Mouse (Mus musculus) limb, embryonic 10.5 days (tissue): Measurements from ENCODE around the gene Armc12. TPM values are rescaled to one million over a fixed set of nuclear protein-coding genes. Genes with fewer than 3 reads are reported as not detected.

Experiments used
- DNase-seq: peaks from one replicate; pipeline ENCODE4 v3.0.0-alpha.2; 2017; ENCODE audit warnings: low spot score
- H3K27ac ChIP-seq: fragments of 300-500 bp; sonication (generic); 2 replicates; pipeline ENCODE4 v1.5.1; 2016; ENCODE audit warnings: mild to moderate bottlenecking
- H3K27me3 ChIP-seq: fragments of 300-500 bp; sonication (generic); 2 replicates; pipeline ENCODE4 v1.6.1; 2016; ENCODE audit warnings: low read depth, mild to moderate bottlenecking; ENCODE audit not compliant: poor library complexity, severe bottlenecking
- H3K36me3 ChIP-seq: fragments of 300-500 bp; sonication (generic); 2 replicates; pipeline ENCODE4 v1.6.1; 2016; ENCODE audit warnings: mild to moderate bottlenecking, moderate library complexity
- H3K4me1 ChIP-seq: fragments of 300-500 bp; sonication (generic); 2 replicates; pipeline ENCODE4 v1.6.1; 2016
- H3K4me3 ChIP-seq: fragments of 300-500 bp; sonication (generic); 2 replicates; pipeline ENCODE4 v1.5.1; 2016; ENCODE audit warnings: mild to moderate bottlenecking, moderate library complexity
- H3K9me3 ChIP-seq: fragments of 300-500 bp; sonication (generic); replicated peaks from 2 replicates; pipeline ENCODE4 v1.6.1; 2016; ENCODE audit warnings: mild to moderate bottlenecking
- WGBS: fragments of 180-500 bp; shearing (Covaris S2); methylation state at CpG from one replicate; pipeline ENCODE4 v1.1.7; 2016; 5-methylcytosine and 5-hydroxymethylcytosine counted together
- polyA plus RNA-seq: library from polyadenylated mRNA; unstranded; fragments of >200 nt; fragmentation: Nextera tagmentation; extraction: Ambion mirVana; gene quantifications from 2 replicates; pipeline ENCODE4 v1.2.1, GENCODE M21; 2016

Gene Armc12
- polyA plus RNA-seq, 1 experiment from 2014 or later, result not detected

DNA sequence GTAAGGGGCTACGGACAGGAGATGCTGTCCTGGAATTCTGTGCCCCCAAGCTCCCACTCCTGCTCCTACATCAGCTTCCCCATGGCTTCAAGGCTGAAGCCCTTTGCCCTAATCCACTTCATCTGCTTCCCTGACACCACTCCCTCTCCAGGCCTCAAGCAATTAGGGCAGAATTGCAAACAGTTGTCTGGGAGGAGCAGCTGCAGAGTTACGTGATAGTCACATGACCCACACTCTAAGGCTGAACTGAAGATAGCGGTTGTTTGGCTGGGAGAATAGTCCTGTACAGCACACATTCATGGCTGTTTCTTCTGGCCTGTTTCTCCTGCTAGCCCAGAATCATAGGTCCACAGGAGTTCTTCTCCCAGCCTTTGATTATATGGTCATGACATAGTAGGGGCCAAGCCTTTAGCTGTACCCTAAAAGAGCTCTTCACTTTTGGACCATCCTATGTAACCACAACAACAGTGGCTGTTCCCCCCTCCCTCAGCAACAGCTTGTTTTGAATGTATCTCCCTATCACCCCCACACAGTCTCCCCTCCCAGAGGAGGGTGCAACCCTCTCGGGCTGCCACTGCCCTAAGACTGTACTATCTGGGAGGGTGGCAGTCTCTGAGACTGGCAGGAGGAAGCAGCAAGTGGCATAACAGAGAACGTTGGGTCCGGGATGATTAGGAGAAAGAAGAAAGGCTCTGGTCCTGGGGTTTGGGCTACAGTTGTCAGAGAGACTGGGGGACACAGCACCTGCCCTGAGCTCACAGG lies 26.2 kb downstream of the Armc12 start:
- H3K27ac ChIP-seq, result peak overlapping the region; percentile 14; the same call in 1 of the 2 replicates
- peaks cover 63% of the 10 kb centered on the region for H3K4me1 ChIP-seq
- WGBS, result 50% methylated on average over 6 of the region's 6 CpGs
- H3K27me3 ChIP-seq, result no peaks in the 10 kb centered on the region
- DNase-seq, result no peak
- H3K9me3 ChIP-seq, result no peaks in the 10 kb centered on the region
- no peak overlapping the region for H3K4me3 ChIP-seq
- no peaks in the 10 kb centered on the region for H3K36me3 ChIP-seq

DNA sequence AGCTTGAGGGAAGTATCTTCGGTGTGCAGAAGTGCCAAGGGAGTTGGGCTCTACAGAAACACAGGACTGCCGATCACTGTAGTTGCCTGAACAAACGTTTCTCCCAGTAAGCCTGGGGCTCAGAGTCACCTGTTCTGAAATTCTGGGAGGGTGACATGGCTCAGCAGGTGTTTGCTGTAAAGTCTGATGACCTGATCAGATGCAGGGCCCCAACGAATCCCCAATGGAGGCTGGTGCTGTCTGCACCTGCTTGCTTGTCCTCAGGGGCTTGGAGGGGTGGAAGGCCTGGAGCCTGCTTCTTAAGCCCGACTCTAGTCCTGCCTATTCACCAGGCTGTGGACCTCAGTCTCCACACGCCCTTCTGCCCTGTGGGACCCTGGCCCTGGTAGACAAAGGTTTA lies 27.2 kb downstream of the Armc12 start:
- H3K36me3 ChIP-seq, result no peaks in the 10 kb centered on the region
- H3K27me3 ChIP-seq, result no peaks in the 10 kb centered on the region
- no peaks in the 10 kb centered on the region for H3K9me3 ChIP-seq
- H3K27ac ChIP-seq, result no peak overlapping the region
- WGBS, result 73% methylated on average over 6 of the region's 6 CpGs
- DNase-seq, result no peak
- peaks cover 65% of the 10 kb centered on the region for H3K4me1 ChIP-seq
- no peak overlapping the region for H3K4me3 ChIP-seq

DNA sequence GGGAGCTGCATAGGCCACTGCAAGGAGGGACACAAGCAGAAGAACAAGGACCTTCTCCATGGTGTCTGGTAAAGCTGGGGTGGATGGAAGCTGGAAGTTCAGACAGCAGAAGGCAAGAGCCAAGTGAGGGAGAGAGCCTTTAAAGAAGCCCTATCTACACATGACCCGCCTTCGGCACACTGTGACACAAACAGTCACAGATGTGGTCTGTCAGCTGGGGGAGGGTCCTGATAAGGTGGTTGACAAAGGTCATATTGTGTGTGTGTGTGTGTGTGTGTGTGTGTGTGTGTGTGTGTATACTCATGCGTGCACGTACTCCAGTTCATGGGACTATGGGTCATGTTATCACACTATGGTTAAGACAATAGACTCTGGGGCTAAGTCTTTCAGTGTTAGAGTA lies 30.0 kb downstream of the Armc12 start, which contains the start of gene Clps:
Clps (minus strand) TSS at position 169 of the 400 bp plus-strand sequence.
- Histone ChIP-seq H3K9me3 (no peaks in the 10 kb centered on the region), H3K27ac (0 out of 2 replicates have a peak within 1 kb of the TSS, but pooled peaks have one; percentile 12), H3K27me3 (no peaks in the 10 kb centered on the region), H3K4me1 (peaks cover 48% of the 10 kb centered on the region), H3K4me3 (no peak within 1 kb of the TSS), H3K36me3 (no peaks in the 10 kb centered on the region)
- DNase-seq, result no peak
- 90% methylated on average over 4 of the region's 4 CpGs for WGBS

DNA sequence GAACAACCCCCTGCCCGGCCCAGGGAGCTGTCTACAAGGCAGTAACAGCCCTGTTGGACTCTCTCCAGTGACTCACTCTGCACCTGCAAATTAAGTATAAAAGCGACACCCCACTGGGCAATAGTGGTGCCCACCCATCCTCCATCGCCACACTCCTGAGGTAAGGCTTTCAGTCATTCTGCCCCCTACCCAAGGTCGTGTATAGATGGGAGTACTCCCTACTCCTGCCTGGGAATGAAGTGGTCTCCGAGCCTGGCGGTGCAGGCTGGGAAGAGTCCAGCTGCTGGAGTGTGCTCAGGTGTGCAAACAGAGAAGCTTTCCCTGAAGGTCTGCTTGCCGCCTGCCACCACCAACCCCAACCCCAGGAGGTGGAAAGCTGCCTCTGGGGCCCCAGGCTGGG lies 31.0 kb downstream of the Armc12 start:
- Histone ChIP-seq H3K27me3 (no peaks in the 10 kb centered on the region), H3K9me3 (no peaks in the 10 kb centered on the region), H3K4me3 (no peak overlapping the region), H3K36me3 (no peaks in the 10 kb centered on the region), H3K4me1 (peaks cover 38% of the 10 kb centered on the region), H3K27ac (0 out of 2 replicates have a peak overlapping the region, but pooled peaks have one; percentile 12)
- WGBS, result 59% methylated on average over 7 of the region's 7 CpGs
- no peak for DNase-seq

DNA sequence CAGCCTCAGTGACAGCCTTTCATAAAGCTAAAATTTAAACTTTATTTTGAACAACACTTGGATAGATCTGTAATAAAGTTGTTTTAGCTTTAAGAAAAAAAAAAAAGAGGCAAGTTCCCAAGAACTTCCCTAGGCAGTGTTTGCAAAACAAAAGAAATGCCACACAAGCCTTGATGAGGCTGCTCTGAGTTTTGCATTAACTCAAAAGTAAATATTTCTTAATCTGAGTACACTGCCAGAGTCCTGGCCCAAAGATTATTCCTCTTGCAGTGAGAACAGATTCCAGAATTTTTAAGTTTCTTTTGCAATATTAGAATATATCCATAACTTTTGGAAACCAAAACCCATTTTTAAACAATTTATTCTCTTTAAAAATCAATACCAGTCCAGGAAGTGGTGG lies 34.6 kb downstream of the Armc12 start:
- DNase-seq, result no peak
- no peaks in the 10 kb centered on the region for H3K9me3 ChIP-seq
- no peaks in the 10 kb centered on the region for H3K27me3 ChIP-seq
- H3K27ac ChIP-seq, result no peak overlapping the region
- H3K36me3 ChIP-seq, result no peaks in the 10 kb centered on the region
- no peak overlapping the region for H3K4me3 ChIP-seq
- H3K4me1 ChIP-seq, result peaks cover 22% of the 10 kb centered on the region

DNA sequence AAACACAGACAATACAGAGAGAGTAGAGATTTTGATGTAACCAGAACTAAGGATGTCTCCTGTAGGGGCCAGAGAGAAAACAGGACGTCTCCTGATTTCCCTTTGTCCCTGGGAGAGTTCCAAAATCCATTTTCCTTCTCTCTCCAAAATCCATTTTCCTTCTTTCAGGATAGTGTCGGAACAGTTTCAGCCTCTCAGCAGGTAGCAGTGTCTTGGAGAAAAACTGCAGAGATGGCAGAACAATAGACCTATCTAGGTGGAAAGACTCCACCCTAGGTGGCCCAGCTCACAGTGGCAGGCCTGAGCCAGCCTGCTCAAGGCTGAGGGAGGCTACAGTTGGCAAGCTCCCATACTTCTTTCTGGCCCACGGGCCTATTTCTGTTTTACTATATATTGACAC lies 36.9 kb downstream of the Armc12 start:
- H3K9me3 ChIP-seq, result no peaks in the 10 kb centered on the region

DNA sequence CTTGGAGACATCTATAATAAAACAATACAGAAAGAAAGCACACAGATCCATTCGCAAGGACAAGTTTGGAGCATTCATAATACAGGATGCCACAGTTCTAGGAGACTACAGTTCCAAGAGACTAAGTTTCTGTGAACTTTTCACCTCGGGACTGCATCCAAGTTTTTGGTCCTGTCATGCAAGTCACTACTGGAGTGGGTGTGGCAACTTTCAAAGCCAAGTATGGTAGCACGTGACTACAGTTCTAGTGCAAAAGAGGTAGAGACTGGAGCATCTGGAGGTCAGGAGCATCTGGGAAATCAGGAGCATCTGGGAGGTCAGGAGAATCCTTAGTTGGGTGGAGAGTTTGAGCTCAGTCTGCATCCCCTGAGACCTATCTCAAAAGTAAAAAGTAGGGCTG lies 41.3 kb downstream of the Armc12 start:
- DNase-seq, result no peak
- H3K4me3 ChIP-seq, result no peak overlapping the region
- H3K36me3 ChIP-seq, result no peaks in the 10 kb centered on the region
- WGBS, result 86% methylated on average over 3 of the region's 3 CpGs
- no peaks in the 10 kb centered on the region for H3K9me3 ChIP-seq
- H3K27ac ChIP-seq, result no peak overlapping the region
- H3K4me1 ChIP-seq, result peaks cover 10% of the 10 kb centered on the region
- H3K27me3 ChIP-seq, result peaks cover 6% of the 10 kb centered on the region; the same call in 1 of the 2 replicates

More for the DNA sequence above, 36.9 kb downstream of the Armc12 start:
- H3K27me3 ChIP-seq, result no peaks in the 10 kb centered on the region
- H3K27ac ChIP-seq, result no peak overlapping the region
- H3K4me1 ChIP-seq, result no peaks in the 10 kb centered on the region
- no peak for DNase-seq
- no peak overlapping the region for H3K4me3 ChIP-seq
- WGBS, result 59% methylated on average over 3 of the region's 3 CpGs
- no peaks in the 10 kb centered on the region for H3K36me3 ChIP-seq

DNA sequence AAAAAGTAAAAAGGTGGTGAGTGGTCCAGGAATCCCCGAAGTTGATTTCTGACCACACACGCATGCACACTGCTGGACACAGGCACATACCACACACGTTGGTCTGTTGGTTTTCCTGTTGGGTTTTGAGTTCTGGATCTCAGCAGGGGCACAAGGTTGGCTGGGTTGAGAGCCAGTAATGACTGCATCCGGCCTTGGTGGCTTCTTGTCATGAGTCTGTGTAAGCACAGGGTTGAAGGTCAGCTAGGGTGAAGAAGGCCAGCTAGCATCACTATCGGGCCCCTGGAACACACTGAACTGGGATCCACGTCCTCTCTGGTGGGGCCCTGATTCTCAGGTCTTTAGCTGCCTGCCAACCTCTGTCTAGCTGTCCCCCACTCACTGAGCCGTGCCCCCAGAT lies 41.9 kb downstream of the Armc12 start:
- 90% methylated on average over 7 of the region's 7 CpGs for WGBS

GRCm38 (mm10) chr17:28572941-28573340 lies 42.3 kb downstream of the Armc12 start:
- no peak for DNase-seq
- no peaks in the 10 kb centered on the region for H3K36me3 ChIP-seq
- peaks cover 10% of the 10 kb centered on the region for H3K4me1 ChIP-seq
- 88% methylated on average over 6 of the region's 6 CpGs for WGBS
- peaks cover 6% of the 10 kb centered on the region; the same call in 1 of the 2 replicates for H3K27me3 ChIP-seq
- H3K4me3 ChIP-seq, result no peak overlapping the region
- no peaks in the 10 kb centered on the region for H3K9me3 ChIP-seq
- H3K27ac ChIP-seq, result no peak overlapping the region

More for the DNA sequence above, 41.9 kb downstream of the Armc12 start:
- H3K4me3 ChIP-seq, result no peak overlapping the region
- no peak for DNase-seq
- no peak overlapping the region for H3K27ac ChIP-seq
- peaks cover 10% of the 10 kb centered on the region for H3K4me1 ChIP-seq
- peaks cover 6% of the 10 kb centered on the region; the same call in 1 of the 2 replicates for H3K27me3 ChIP-seq
- H3K9me3 ChIP-seq, result no peaks in the 10 kb centered on the region
- H3K36me3 ChIP-seq, result no peaks in the 10 kb centered on the region

GRCm38 (mm10) chr17:28575244-28576125 lies 44.9 kb downstream of the Armc12 start, which contains the start of gene Lhfpl5:
Gene Lhfpl5 (plus strand): TSS chr17:28575641.
- Histone ChIP-seq H3K36me3 (no peaks in the 10 kb centered on the region), H3K27me3 (peaks cover 6% of the 10 kb centered on the region; the same call in 1 of the 2 replicates), H3K9me3 (no peaks in the 10 kb centered on the region), H3K4me3 (peak within 1 kb of the TSS; percentile 33), H3K27ac (no peak within 1 kb of the TSS), H3K4me1 (peaks cover 11% of the 10 kb centered on the region)
- peak; percentile 92 for DNase-seq
- WGBS, result 16% methylated on average over 50 of the region's 50 CpGs

GRCm38 (mm10) chr17:28580396-28580795 lies 49.8 kb downstream of the Armc12 start:
- Histone ChIP-seq H3K4me3 (no peak overlapping the region), H3K27me3 (0 out of 2 replicates have a peak, but pooled peaks cover 6% of the 10 kb centered on the region), H3K27ac (no peak overlapping the region), H3K4me1 (peaks cover 11% of the 10 kb centered on the region), H3K9me3 (no peaks in the 10 kb centered on the region), H3K36me3 (no peaks in the 10 kb centered on the region)
- WGBS, result 2% methylated on average over 9 of the region's 9 CpGs
- DNase-seq, result peak; percentile 94

DNA sequence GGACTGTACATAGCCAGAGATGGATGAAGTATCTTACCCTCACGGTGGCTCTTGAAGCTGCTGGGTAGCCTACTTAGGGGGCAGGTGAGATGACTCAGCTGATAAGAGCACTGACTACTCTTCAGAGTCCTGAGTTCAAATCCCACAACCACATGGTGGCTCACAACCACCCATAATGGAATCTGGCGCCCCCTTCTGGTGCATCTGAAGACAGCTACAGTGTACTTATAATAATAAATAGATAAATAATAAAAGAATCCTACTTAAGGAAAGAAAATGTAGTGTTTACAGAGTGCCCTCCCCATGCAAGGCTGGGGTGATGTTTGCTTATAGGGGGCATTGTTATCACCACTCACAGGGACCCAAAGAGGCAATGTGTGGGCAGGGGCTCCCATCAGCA lies 50.5 kb downstream of the Armc12 start:
- Histone ChIP-seq H3K4me1 (peaks cover 5% of the 10 kb centered on the region; the same call in 1 of the 2 replicates), H3K27me3 (0 out of 2 replicates have a peak, but pooled peaks cover under 1% of the 10 kb centered on the region), H3K4me3 (no peak overlapping the region), H3K27ac (no peak overlapping the region), H3K36me3 (peaks cover 4% of the 10 kb centered on the region; the same call in 1 of the 2 replicates), H3K9me3 (no peaks in the 10 kb centered on the region)
- no peak for DNase-seq
- WGBS, result 62% methylated on average over 2 of the region's 2 CpGs

DNA sequence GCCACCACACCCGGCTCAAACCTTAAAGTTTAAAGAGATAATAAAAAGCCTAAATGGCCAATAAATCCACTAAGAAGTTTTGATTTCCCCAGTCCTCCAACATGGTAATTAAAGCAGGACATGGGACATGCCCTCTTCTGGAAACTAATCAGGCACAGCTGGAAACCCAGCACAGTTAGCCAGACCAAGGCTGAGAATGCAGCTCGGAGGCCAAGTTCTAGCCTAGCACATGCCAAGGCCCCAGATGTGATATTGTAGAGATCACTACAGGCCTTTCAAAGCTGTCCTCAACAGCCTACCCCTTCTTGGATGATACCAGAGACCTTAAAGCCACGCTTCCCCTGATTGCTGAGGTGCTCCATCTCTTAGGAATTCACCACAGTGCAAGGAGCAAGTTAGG lies 55.9 kb downstream of the Armc12 start:
- H3K27ac ChIP-seq, result no peak overlapping the region
- H3K36me3 ChIP-seq, result peaks cover 55% of the 10 kb centered on the region
- H3K27me3 ChIP-seq, result no peaks in the 10 kb centered on the region
- no peaks in the 10 kb centered on the region for H3K9me3 ChIP-seq
- H3K4me1 ChIP-seq, result no peaks in the 10 kb centered on the region
- WGBS, result 76% methylated on average over 3 of the region's 3 CpGs
- DNase-seq, result no peak
- H3K4me3 ChIP-seq, result no peak overlapping the region
